Mouse (Mus musculus) thymus, adult 2 months (tissue): Measurements from ENCODE around the gene Gpr27.

ENCODE experiments used
- CTCF ChIP-seq: fragments of 200-500 bp; IDR thresholded peaks from 2 replicates; pipeline ENCODE4 v1.5.1; 2012; ENCODE audit warnings: mild to moderate bottlenecking, control low read depth, low read length, moderate library complexity, borderline replicate concordance; ENCODE audit not compliant: control insufficient read depth, poor library complexity, insufficient read depth; ENCODE audit errors: extremely low read depth
- POLR2A ChIP-seq: fragments of 200-500 bp; IDR thresholded peaks from 2 replicates; pipeline ENCODE4 v1.6.1; 2012; ENCODE audit warnings: mild to moderate bottlenecking, low read length, control low read depth, moderate library complexity; ENCODE audit not compliant: control insufficient read depth, poor library complexity, insufficient read depth; ENCODE audit errors: extremely low read depth

- TF ChIP-seq POLR2A: no peak
- TF ChIP-seq CTCF: no peak
Observed at GRCm38 (mm10) chr6:99644386-99644785, 48.1 kb upstream of the Gpr27 start.
